Mouse (Mus musculus): Measurements from ENCODE around the gene Sprr2b. TPM values are rescaled to one million over a fixed set of nuclear protein-coding genes. Genes with fewer than 3 reads are reported as not detected.

The Sprr2b gene
- polyA plus RNA-seq, 1 experiment from 2014 or later = not detected

GRCm38 (mm10) chr3:92351843-92352242 is 35.4 kb downstream of the Sprr2b start, which contains the start of gene Sprr2e:
TSS of gene Sprr2e (plus strand) at chr3:92352143.
- Histone ChIP-seq H3K9ac (no peak within 1 kb of the TSS), H3K27ac (no peak within 1 kb of the TSS), H3K4me1 (replicated peaks) (no peaks in the 10 kb centered on the region), H3K27me3 (no peaks in the 10 kb centered on the region), H3K4me3 (no peak within 1 kb of the TSS), H3K36me3 (no peaks in the 10 kb centered on the region), H3K9me3 (replicated peaks) (no peaks in the 10 kb centered on the region), H3K4me2 (no peak within 1 kb of the TSS)
- ATAC-seq (replicated peaks; ENCODE audit: insufficient number of reproducible peaks, insufficient read depth, low FRiP score, low read depth) = no peak
- 80% methylated on average over 2 of the region's 2 CpGs for WGBS

GRCm38 (mm10) chr3:92361619-92362018 is 45.2 kb downstream of the Sprr2b start:
- Histone ChIP-seq H3K4me1 (replicated peaks) (no peaks in the 10 kb centered on the region), H3K4me3 (no peak overlapping the region)
- no peak for ATAC-seq (replicated peaks; ENCODE audit: insufficient number of reproducible peaks, insufficient read depth, low FRiP score, low read depth)

GRCm38 (mm10) chr3:92364887-92365286 is 48.5 kb downstream of the Sprr2b start, which contains the start of gene Sprr2f:
TSS of gene Sprr2f (plus strand) at chr3:92365187.
- no peaks in the 10 kb centered on the region for H3K4me1 ChIP-seq (replicated peaks)

More at GRCm38 (mm10) chr3:92361619-92362018, 45.2 kb downstream of the Sprr2b start:
- Histone ChIP-seq H3K36me3 (no peaks in the 10 kb centered on the region), H3K27me3 (no peaks in the 10 kb centered on the region), H3K4me2 (no peak overlapping the region), H3K27ac (no peak overlapping the region), H3K9me3 (replicated peaks) (no peaks in the 10 kb centered on the region), H3K9ac (no peak overlapping the region)

More at GRCm38 (mm10) chr3:92364887-92365286, 48.5 kb downstream of the Sprr2b start, which contains the start of gene Sprr2f:
- Histone ChIP-seq H3K36me3 (no peaks in the 10 kb centered on the region), H3K4me2 (no peak within 1 kb of the TSS), H3K9me3 (replicated peaks) (no peaks in the 10 kb centered on the region), H3K27me3 (no peaks in the 10 kb centered on the region), H3K9ac (no peak within 1 kb of the TSS), H3K27ac (no peak within 1 kb of the TSS), H3K4me3 (no peak within 1 kb of the TSS)
- ATAC-seq (replicated peaks; ENCODE audit: insufficient number of reproducible peaks, insufficient read depth, low FRiP score, low read depth) = no peak
- WGBS = 60% methylated on average over 3 of the region's 3 CpGs

Other genes starting within 250 kb of the Sprr2b start
- gene Lor, start 233.5 kb upstream of the Sprr2b start, polyA plus RNA-seq (2015; fragmentation: Nextera tagmentation; extraction: Ambion mirVana) = 0.77 and 1.00 TPM in 2 replicates
- not detected in 2 replicates for gene Prr9, start 192.7 kb upstream of the Sprr2b start, polyA plus RNA-seq (2015; fragmentation: Nextera tagmentation; extraction: Ambion mirVana)
- not detected in 2 replicates for gene Lelp1, start 173.9 kb upstream of the Sprr2b start, polyA plus RNA-seq (2015; fragmentation: Nextera tagmentation; extraction: Ambion mirVana)
- 0.20 and 0.56 TPM in 2 replicates for gene Sprr2a1, start 100.8 kb upstream of the Sprr2b start, polyA plus RNA-seq (2015; fragmentation: Nextera tagmentation; extraction: Ambion mirVana)
- 6.6 and 35.7 TPM in 2 replicates for gene Sprr2a2, start 100.7 kb upstream of the Sprr2b start, polyA plus RNA-seq (2015; fragmentation: Nextera tagmentation; extraction: Ambion mirVana)
- 0.64 and 2.6 TPM in 2 replicates for gene Sprr2a3, start 31.2 kb upstream of the Sprr2b start, polyA plus RNA-seq (2015; fragmentation: Nextera tagmentation; extraction: Ambion mirVana)
- not detected in 2 replicates for gene Sprr2d, start 22.5 kb downstream of the Sprr2b start, polyA plus RNA-seq (2015; fragmentation: Nextera tagmentation; extraction: Ambion mirVana)
- gene Sprr2e, start 35.5 kb downstream of the Sprr2b start, polyA plus RNA-seq (2015; fragmentation: Nextera tagmentation; extraction: Ambion mirVana) = not detected in 2 replicates
- gene Sprr2f, start 48.6 kb downstream of the Sprr2b start, polyA plus RNA-seq (2015; fragmentation: Nextera tagmentation; extraction: Ambion mirVana) = not detected in 2 replicates
- gene Sprr2h, start 69.1 kb downstream of the Sprr2b start, polyA plus RNA-seq (2015; fragmentation: Nextera tagmentation; extraction: Ambion mirVana) = not detected in 2 replicates
- not detected in 2 replicates for gene Sprr2i, start 91.4 kb downstream of the Sprr2b start, polyA plus RNA-seq (2015; fragmentation: Nextera tagmentation; extraction: Ambion mirVana)
- not detected in 2 replicates for gene Sprr2j-ps, start 101.5 kb downstream of the Sprr2b start, polyA plus RNA-seq (2015; fragmentation: Nextera tagmentation; extraction: Ambion mirVana)
- 5.3 and 5.4 TPM in 2 replicates for gene Gm9774, start 112.8 kb downstream of the Sprr2b start, polyA plus RNA-seq (2015; fragmentation: Nextera tagmentation; extraction: Ambion mirVana)
- gene Sprr2k, start 116.0 kb downstream of the Sprr2b start, polyA plus RNA-seq (2015; fragmentation: Nextera tagmentation; extraction: Ambion mirVana) = not detected in 2 replicates
- not detected in 2 replicates for gene Sprr1b, start 122.2 kb downstream of the Sprr2b start, polyA plus RNA-seq (2015; fragmentation: Nextera tagmentation; extraction: Ambion mirVana)
- 0.11 TPM in 1 of 2 replicates, not detected in the other for gene Sprr3, start 142.1 kb downstream of the Sprr2b start, polyA plus RNA-seq (2015; fragmentation: Nextera tagmentation; extraction: Ambion mirVana)
- 0.42 and 2.6 TPM in 2 replicates for gene Sprr1a, start 169.3 kb downstream of the Sprr2b start, polyA plus RNA-seq (2015; fragmentation: Nextera tagmentation; extraction: Ambion mirVana)
- gene Sprr4, start 183.9 kb downstream of the Sprr2b start, polyA plus RNA-seq (2015; fragmentation: Nextera tagmentation; extraction: Ambion mirVana) = not detected in 2 replicates
- gene 2310046K23Rik, start 217.9 kb downstream of the Sprr2b start, polyA plus RNA-seq (2015; fragmentation: Nextera tagmentation; extraction: Ambion mirVana) = not detected in 2 replicates

Data from heart, embryonic 15.5 days (tissue).